Mouse (Mus musculus): ENCODE measurements at regions not wholly inside any gene's neighbourhood (a gene's known extent, or its start where the extent isn't known, plus 50 kb on each side); places are given as distances from the start of the nearest gene placed in this dataset.
"Not testable (repeated sequence)": the region's sequence is repeated elsewhere in the genome, so short reads cannot be mapped to it uniquely, and the experiment has no call there.

DNA sequence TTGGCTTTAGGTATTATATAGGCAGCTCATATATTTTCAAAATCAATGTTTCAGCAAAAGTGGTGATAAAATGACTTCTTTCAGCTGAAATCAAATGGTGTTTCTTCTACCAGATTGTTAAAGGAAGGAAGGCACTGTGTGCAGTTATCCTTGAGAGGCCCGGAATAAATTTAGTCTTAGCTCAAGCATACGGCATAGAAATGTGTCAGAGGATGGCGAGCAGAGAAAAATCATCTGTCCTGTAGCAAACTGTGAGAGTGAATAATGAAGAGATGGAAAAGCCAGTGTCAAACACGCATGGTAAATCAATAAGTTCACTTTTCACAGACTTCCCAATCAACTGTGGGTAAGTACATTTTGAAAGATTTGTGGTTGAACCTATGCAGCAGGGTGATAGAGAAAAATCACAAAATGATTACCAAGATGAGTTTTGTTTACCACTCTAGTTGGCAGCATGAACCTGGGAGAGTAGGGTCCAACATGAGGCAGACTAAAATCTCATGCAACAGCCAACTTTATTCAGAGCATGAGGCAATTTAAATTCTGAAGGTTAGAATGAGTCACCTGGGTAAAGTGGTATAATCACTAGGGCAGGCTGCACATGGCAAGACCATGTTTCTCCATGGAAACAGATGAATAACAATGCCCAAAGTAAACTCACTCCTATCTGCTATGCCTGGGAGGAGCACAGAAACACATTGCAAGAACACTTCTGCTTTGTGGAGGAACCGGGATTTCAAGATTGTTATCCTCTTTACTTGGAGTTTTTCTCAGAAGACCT, 55.7 kb downstream of the AI429214 start:
- no peak for DNase-seq (ENCODE audit: low read depth, low spot score)

GRCm38 (mm10) chr8:37049969-37050683, 56.7 kb downstream of the AI429214 start:
- no peak for DNase-seq (ENCODE audit: low read depth, low spot score)

GRCm38 (mm10) chr8:37050684-37051028, 57.3 kb downstream of the AI429214 start:
- no peak for DNase-seq (ENCODE audit: low read depth, low spot score)

DNA sequence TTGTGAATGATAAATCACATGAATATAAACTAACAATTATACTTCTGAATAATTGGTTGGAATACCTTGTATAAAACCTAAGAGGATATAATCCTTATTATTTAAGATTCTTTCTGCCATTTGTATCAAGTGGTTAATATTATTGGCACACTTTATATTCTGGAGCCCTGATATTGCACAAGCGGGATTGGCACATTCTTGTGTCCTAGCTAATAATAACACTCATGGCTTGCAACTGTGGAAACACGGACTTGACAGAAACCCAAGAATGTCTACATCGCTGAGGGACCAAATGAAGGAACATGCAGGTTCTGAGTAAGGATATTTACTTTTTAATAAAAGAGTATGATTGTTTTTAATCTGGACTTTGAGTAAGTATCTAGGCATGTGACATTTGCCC, 63.0 kb downstream of the AI429214 start:
- DNase-seq (ENCODE audit: low read depth, low spot score), result no peak

DNA sequence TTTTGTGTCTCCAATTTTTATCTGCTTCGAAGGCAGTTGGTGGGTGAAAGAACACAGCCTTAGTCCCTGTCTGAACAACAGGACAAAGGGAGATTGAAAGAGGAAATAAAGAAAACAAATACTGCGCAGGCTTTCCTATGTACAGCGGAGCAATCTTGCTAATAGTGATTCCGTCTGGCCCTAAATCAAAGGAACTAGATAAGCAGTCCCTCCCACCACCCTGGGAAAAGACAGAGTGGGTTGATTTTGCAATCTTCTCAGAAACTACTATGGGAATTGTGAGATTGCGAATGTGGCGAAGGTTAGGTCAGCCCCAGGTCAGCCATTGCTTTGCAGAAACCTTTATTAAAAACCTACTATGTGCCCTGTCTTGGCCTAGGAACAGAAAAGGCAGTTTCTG, 65.0 kb downstream of the AI429214 start:
- DNase-seq (ENCODE audit: low read depth, low spot score), result no peak

- peak; percentile 70 for DNase-seq (ENCODE audit: low read depth, low spot score)
Observed at GRCm38 (mm10) chr8:37062012-37062944, 68.9 kb downstream of the AI429214 start.

DNA sequence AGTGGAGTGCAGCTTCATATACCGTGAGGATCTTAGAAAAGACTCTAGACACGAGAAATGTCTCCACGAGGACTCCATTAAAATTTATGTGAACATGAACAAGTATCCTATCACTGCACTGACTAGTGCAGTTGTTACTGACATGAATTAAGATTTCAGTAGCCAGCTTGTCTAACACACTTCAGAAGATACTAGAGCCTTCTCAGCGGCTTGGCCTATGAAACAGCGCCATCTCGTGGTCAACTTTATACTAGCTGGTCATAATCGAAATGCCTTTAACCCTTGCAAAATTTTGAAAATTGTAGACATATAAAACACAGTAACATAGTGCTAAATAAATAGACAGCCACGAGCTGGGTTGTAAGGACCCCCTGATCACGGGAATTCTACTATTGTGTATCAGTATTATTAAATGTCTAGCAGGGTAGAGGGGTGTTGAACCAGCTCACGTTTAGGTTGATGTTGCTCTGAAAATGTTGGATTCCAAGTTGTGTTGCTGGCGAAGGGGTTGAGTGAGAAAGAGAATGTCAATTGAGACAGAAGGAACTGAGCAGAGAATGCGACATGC, 70.4 kb downstream of the AI429214 start:
- DNase-seq (ENCODE audit: low read depth, low spot score), result peak; percentile 34

GRCm38 (mm10) chr8:37072905-37073304, 79.5 kb downstream of the AI429214 start:
- DNase-seq (ENCODE audit: low read depth, low spot score), result no peak

- no peak for DNase-seq (ENCODE audit: low read depth, low spot score)
Observed at GRCm38 (mm10) chr8:37099727-37100126, 106.3 kb downstream of the AI429214 start.

DNA sequence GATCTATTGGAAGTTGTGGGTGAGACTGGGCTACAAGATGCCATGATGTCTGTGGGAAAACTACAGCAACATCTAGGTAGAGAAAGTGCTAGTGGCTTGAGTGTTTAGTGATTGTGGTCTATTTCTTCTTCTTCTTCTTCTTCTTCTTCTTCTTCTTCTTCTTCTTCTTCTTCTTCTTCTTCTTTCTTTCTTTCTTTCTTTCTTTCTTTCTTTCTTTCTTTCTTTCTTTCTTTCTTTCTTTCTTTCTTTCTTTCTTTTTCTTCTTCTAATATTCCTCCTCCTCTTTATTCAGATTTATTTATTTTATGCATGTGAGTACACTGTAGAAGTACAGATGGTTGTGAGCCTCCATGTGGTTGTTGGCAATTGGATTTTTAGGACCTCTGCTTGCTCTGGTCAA, 119.0 kb downstream of the AI429214 start:
- DNase-seq (ENCODE audit: low read depth, low spot score), result not testable (repeated sequence)

DNA sequence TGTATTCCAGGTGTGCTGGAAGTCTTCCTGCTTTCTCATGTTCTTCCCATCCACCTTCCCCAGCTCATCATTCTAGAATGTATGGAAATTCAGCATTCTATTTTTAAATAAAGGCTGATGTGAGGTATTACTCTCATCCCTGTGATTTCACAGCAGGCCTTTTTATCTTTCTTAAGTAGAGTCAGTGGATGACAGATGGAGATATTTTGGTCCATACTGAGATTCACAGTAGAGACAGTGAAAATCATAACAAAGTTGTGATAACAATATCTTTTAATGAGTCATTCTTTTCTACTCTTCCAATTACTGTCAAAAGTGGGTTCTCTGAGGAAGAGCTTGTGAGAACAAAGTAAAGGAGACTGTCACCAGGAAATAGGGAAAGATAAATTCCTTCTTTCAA, 132.4 kb downstream of the AI429214 start:
- no peak for DNase-seq (ENCODE audit: low read depth, low spot score)

GRCm38 (mm10) chr8:37129670-37130069, 136.3 kb downstream of the AI429214 start:
- DNase-seq (ENCODE audit: low read depth, low spot score), result no peak

- no peak for DNase-seq (ENCODE audit: low read depth, low spot score)
Observed at GRCm38 (mm10) chr8:37131988-37132387, 138.6 kb downstream of the AI429214 start.

- no peak for DNase-seq (ENCODE audit: low read depth, low spot score)
Observed at GRCm38 (mm10) chr8:37134192-37134964, 141.0 kb downstream of the AI429214 start.

GRCm38 (mm10) chr8:37150286-37150685, 156.9 kb downstream of the AI429214 start:
- DNase-seq (ENCODE audit: low read depth, low spot score), result no peak

DNA sequence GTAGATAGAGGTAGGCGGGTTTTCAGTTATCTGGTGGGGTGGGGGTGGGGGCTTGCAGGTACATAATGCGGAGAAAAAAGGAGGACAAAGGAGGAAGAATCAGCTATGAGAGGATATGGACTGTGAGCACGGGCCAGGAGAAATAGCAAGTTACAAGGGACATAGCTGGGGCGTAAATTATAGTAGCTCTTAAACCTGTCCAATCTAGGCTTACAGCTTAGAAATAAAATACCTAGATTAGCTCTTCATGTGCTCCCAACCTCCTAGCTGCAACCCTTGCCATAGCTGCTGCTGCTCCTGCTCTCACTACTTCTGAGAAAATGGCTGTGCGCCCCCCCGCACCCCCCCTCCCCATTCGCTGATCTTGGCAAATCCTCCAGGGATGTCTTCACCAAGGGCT, 161.0 kb downstream of the AI429214 start:
- DNase-seq (ENCODE audit: low read depth, low spot score), result no peak

- DNase-seq (ENCODE audit: low read depth, low spot score), result no peak
Observed at GRCm38 (mm10) chr8:37154946-37155345, 161.5 kb downstream of the AI429214 start.

- DNase-seq (ENCODE audit: low read depth, low spot score), result peak; percentile 49
Observed at GRCm38 (mm10) chr8:37159481-37159880, 166.1 kb downstream of the AI429214 start.

- DNase-seq (ENCODE audit: low read depth, low spot score), result no peak
Observed at GRCm38 (mm10) chr8:37196859-37197258, 203.5 kb downstream of the AI429214 start.

GRCm38 (mm10) chr8:37215894-37216293, 222.5 kb downstream of the AI429214 start:
- no peak for DNase-seq (ENCODE audit: low read depth, low spot score)

- DNase-seq (ENCODE audit: low read depth, low spot score), result no peak
Observed at GRCm38 (mm10) chr8:37227091-37227490, 233.7 kb downstream of the AI429214 start.
